Mouse (Mus musculus): ENCODE measurements around the gene Rhbdl3.

DNA sequence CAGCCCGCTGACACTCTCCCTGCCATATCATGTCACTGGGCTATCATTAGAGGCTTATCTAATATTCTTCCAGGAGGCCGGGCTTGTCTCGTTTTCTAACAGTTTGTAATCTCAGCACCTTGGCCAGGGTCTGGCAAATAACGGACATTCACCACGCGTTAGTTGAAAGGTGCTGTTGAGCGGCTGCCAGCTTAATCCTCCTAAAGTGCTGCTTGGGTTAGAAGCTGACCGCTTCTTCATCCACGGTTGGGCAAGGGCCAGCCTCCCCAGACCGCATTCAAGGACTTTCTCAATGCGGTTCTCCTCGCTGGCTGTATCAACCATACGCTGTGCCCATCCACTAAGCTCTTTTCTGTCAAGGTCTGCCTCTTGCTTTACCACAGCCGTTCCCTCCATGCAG is 4.9 kb upstream of the Rhbdl3 start:
- TF ChIP-seq CTCF (IDR thresholded peaks at IDR 0.05; ENCODE audit: extremely low read depth, insufficient read depth, low read length) (no peak), POLR2A (IDR thresholded peaks at IDR 0.05; ENCODE audit: extremely low read depth, insufficient read depth, low read length) (no peak)

Measured in cortical plate, adult 2 months (tissue).